Mouse (Mus musculus) cerebellum, postnatal 25 days (tissue): ENCODE results near the gene Ltbp1.

Experiments
- DNase-seq, 2 experiments: peaks; one replicate each; pipeline ENCODE4 v3.0.0; 2021; ENCODE audit warnings: mixed read lengths in 2 of 2

Gene Ltbp1

DNA sequence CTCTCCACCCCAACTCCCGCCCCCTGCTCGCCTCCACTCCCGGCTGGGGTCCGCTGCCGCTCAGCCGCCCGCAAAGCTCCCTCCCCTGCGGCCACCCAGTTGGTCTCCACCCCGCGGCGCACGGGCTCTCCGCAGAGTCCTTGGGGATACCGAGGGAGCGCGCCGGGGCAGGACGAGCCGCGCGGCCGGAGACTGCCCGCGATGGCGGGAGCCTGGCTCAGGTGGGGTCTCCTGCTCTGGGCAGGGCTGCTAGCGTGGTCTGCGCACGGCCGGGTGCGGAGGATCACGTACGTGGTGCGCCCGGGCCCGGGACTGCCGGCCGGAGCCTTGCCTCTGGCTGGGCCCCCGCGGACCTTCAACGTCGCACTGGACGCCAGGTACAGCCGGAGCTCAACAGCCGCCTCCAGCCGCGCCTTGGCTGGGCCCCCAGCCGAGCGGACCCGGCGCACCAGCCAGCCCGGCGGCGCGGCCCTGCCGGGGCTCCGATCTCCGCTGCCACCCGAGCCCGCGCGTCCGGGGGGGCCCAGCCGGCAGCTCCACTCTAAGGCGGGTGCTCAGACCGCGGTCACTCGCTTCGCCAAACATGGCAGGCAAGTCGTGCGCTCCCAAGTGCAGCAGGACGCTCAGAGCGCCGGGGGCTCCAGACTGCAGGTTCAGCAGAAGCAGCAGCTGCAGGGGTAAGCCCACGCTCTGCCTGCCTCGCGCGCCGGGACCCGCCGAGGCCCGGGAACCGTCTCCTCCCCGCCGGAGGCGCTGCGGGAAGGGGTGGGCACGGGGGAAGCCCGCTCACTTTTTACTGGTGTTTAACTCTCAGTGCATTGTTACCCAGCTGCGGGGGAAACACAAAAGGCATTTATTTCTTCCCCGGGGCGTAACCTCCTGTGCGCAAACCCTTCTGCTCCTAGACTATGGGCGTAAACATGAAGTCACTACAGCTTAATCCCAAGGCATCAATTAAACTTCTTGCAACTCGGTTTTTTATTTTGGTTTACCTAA, 615 bp downstream of the Ltbp1 start:
- DNase-seq = peak; percentile 22 to 33

DNA sequence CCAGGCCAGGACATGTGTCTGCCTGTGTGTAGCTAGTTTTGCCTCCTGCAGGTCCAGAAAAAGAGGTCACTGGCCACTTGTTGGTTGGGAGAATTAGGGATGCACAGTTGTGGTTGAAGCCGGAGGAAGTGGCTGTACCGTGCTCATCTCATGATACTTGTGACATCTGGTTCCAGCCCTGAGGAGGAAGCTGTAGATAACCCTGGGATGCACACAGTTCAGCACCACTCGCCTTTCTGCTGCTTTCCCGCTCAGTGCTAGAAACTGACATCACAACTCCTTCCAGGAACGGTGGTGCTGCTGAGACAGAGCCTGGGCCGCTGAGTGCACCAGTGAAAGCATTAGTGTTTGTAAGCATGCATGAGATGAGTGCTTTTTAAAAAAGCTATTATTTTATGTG, 5.6 kb downstream of the Ltbp1 start:
- DNase-seq = no peak

- no peak for DNase-seq
These were observed 7.8 kb downstream of the Ltbp1 start for GRCm38 (mm10) chr17:75013211-75013610.

GRCm38 (mm10) chr17:75013868-75014267, 8.5 kb downstream of the Ltbp1 start:
- no peak for DNase-seq

DNA sequence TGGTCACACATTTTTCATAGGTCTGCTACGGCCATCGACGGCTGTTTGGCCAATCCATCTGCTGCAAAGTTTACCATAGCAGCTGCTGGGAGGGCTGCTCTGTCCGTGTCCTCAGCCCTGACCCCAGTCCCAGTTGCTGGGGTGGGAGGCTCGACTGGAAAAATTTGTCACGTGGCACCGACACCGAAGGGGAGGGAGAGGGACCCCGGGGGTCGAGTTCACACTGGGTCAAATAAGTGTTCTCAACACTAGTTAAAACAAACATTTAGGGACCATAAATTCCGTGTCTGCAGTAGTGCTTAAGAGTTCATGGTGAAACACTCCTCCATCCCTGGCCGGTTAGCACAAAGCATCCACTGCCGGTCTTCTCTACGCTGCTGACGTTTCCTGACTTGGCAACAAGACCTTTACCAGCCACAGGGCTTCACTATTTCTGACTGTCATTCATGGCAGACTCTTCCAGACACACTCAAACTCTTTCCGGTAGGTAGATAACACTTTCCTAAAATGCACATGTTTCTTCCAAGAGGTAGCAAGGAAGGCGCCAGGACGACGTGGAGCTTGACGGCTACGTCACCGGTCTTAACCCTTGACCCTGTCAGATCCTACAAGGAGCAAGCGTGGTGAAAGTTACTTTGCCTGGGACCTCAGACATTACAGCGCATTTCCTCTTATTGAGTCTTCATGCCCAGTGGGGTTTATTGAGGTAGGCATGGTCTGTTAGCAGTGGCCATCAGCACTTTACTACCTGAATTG, 9.4 kb downstream of the Ltbp1 start:
- DNase-seq = no peak

DNA sequence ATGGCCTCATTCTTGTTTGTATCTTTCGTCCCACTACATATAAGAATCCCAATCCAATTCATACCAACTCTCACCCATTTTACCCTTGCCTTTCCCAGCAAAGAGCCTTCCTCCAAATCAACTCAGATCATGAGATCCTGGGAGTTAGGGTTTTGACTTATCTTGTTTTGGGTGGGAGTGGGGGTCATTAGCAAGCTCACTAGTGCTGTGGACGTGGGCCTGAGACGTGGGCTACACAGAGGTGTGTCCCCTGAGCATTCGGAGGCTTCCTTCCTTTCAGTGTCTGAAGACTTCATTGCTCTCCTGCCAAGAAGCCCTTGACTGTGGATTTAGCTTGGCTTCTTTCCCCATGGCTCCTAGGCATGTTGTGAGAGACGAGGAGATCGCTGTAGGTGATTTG, 10.2 kb downstream of the Ltbp1 start:
- no peak for DNase-seq

GRCm38 (mm10) chr17:75017423-75017822, 12.1 kb downstream of the Ltbp1 start:
- peak in 1 of 2 experiments; percentile 23 for DNase-seq

GRCm38 (mm10) chr17:75018142-75018541, 12.8 kb downstream of the Ltbp1 start:
- DNase-seq = no peak

DNA sequence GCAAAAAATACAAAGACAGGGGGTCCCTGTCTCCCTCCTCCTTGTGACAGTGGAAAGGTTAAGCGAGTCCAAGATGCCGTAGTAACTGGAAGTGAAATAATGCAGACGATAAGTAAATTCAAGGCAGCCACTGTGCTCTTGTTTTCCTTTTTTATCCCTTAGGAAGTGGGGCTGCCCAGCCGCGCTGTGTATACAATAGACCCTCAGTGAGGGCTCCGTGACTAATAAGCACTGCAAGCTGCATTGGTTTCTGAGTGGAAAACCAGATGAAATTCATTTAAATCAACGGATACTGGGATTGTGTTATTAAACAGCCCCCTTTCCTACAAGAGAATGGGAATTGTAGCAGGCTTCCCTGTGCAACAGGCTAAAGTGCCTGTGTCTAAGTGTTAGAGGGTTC, 14.7 kb downstream of the Ltbp1 start:
- DNase-seq = no peak

DNA sequence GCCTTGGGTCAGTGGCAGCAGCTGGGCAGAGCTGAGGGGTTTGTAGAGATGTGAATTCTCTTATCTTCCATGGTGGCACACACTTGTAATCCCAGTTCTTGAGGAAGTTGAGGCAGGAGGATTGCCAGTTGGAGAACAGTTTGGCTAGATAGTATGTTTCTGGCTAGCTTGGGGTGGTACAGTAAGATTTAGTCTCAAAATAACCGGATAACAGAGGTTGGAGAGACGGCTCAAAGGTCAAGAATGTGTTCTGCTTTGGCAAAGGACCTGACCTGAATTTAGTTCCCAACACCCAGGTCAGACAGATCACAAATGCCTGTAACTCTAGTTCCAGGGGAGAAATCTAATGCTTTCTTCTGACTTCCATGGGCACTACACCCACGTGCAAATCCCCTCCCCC, 15.3 kb downstream of the Ltbp1 start:
- DNase-seq = no peak

- no peak for DNase-seq
These were observed 22.2 kb downstream of the Ltbp1 start for GRCm38 (mm10) chr17:75027358-75028131.

- DNase-seq = no peak
These were observed 28.0 kb downstream of the Ltbp1 start for GRCm38 (mm10) chr17:75033356-75033755.

DNA sequence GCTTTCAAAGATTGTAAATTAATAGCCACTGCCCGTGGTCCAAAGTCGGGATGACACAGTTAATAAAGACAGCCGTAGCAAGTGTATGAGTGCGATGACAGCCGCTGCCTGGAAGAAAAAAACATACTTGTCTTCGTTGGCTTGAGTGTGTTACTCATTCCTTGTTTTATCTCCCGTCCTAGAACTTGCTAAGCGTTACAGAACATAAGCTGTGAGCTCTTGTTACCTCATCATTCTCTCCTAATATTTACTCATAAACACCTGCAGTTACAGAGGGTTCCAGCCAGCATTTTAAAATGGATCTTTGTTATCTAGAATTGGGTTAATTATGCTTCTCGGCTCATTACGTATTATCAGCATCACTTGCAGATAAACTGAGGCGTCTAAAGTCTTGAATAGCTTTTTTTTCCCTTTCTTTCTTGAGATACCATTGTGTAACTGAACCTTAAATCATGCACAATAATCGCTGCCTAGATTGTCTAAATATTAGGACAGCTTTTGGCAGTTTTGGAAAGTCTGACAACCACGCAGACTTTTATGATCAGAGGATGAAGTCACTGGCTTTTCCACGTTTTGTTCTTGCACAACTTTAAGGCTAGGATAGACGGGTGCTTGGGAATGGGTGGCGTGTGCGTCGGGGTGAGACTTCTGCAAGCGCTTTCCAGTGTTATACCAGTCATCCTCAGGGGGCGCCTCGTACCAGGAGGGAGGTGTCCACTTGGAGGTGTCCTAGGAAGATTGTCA, 28.7 kb downstream of the Ltbp1 start:
- no peak for DNase-seq

DNA sequence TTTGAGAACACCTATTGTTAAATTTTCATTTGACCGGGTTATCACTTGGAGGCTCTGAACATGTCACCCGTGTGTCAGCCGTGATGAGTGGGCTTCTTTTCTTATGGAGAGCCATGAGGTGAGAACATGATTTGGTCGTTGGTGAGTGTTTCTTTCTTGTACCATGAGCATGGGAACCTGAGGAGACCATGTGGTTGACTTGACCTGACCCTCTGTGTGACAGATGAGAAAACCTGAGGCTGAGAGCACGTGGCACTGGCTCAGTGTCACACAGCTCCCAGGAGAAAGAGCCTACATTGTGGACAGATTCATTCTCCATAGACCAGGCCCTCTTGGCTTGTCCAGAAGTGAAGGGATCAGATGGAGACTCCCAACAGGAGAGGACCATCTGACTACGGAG, 31.5 kb downstream of the Ltbp1 start:
- no peak for DNase-seq

DNA sequence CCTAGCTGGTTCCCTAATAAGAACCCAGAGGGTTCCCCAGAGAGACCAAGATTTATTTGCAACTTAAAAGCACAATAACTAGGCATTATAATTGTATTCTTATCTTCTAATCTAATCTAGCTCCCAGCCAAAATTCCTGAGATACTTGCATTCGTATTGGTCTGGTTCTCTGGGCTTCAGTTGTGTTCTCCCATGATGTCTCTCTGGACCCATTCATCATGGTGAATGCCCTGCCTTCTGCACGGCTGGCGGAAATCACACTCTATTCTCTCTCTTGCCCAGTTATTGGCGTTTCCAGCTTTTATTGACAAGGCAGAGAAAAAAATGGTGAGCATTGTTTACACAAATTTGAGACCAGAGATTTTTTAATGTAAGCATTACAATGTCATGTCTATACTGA, 33.6 kb downstream of the Ltbp1 start:
- DNase-seq = no peak

GRCm38 (mm10) chr17:75049366-75049969, 44.1 kb downstream of the Ltbp1 start:
- DNase-seq = no peak

- DNase-seq = no peak
These were observed 46.1 kb downstream of the Ltbp1 start for GRCm38 (mm10) chr17:75051440-75051925.

DNA sequence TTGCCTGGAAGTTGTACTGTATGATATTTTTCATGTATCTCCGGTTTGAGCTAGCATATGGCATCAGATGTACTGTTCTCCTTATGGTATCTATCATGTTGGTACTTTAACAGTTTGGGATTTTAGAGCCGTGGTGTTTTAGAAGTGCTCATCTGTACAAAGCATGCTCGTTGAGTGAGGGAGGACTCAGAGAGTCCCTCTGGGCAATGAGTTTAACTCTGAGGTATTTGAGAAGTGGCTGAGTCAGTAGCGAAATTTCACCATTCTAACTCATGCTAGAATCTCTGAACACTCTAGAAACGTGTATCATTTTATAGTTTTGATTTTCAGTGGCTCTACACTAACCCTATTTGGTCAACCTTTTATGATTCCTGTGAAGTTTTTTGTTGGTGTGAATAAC, 49.9 kb downstream of the Ltbp1 start:
- no peak for DNase-seq

- DNase-seq = no peak
These were observed 50.6 kb downstream of the Ltbp1 start for GRCm38 (mm10) chr17:75055961-75056360.

GRCm38 (mm10) chr17:75056631-75057030, 51.3 kb downstream of the Ltbp1 start:
- no peak for DNase-seq

GRCm38 (mm10) chr17:75066340-75066739, 61.0 kb downstream of the Ltbp1 start:
- DNase-seq = no peak

- no peak for DNase-seq
These were observed 61.9 kb downstream of the Ltbp1 start for GRCm38 (mm10) chr17:75067314-75067713.
